ENCODE assay signal across 8 mouse cellular contexts in genomic region chr3:27338437-27338836, GRCm38 (mm10). TPM values are rescaled to one million over a fixed set of nuclear protein-coding genes. Genes with fewer than 3 reads are reported as not detected.
DNase-seq lines count a peak whose midpoint lies in the region; ATAC-seq lines count a peak whose summit lies in the region.

No protein-coding gene starts in this region.

- H3K4me2 ChIP-seq in heart, embryonic 12.5 days, result no peak overlapping the region
- H3K4me2 ChIP-seq in forebrain, embryonic 16.5 days (ENCODE audit: low read length), result no peak overlapping the region

- no peaks in the 10 kb centered on the region for H3K36me3 ChIP-seq in heart, embryonic 12.5 days
- H3K36me3 ChIP-seq in forebrain, embryonic 16.5 days (ENCODE audit: control insufficient read depth, insufficient read depth), result no peaks in the 10 kb centered on the region

- no peak overlapping the region for H3K9ac ChIP-seq in heart, embryonic 12.5 days
- H3K9ac ChIP-seq in forebrain, embryonic 16.5 days (replicated peaks; ENCODE audit: low read depth, low read length), result no peak overlapping the region

- 28% methylated on average over 6 of the region's 6 CpGs for WGBS in heart, embryonic 12.5 days
- WGBS in forebrain, embryonic 16.5 days, result 30% methylated on average over 6 of the region's 6 CpGs

- H3K27me3 ChIP-seq in heart, embryonic 12.5 days (replicated peaks), result no peaks in the 10 kb centered on the region; the same call in 1 of the 2 replicates
- no peaks in the 10 kb centered on the region for H3K27me3 ChIP-seq in forebrain, embryonic 16.5 days (replicated peaks; ENCODE audit: control insufficient read depth, insufficient read depth, low read length)

- no peaks in the 10 kb centered on the region for H3K4me1 ChIP-seq in heart, embryonic 12.5 days (replicated peaks)
- H3K4me1 ChIP-seq in forebrain, embryonic 16.5 days (replicated peaks; ENCODE audit: control insufficient read depth, insufficient read depth, low read length), result no peaks in the 10 kb centered on the region

- H3K4me3 ChIP-seq in heart, embryonic 12.5 days, result no peak overlapping the region
- H3K4me3 ChIP-seq in forebrain, embryonic 16.5 days (replicated peaks; ENCODE audit: low read length), result no peak overlapping the region

- no peaks in the 10 kb centered on the region for H3K9me3 ChIP-seq in heart, embryonic 12.5 days (replicated peaks)
- H3K9me3 ChIP-seq in forebrain, embryonic 16.5 days (ENCODE audit: control insufficient read depth, low read length), result no peaks in the 10 kb centered on the region

- no peak for ATAC-seq in heart, embryonic 12.5 days (ENCODE audit: insufficient number of reproducible peaks, low FRiP score)
- peak; percentile 87 for ATAC-seq in common myeloid progenitor, adult 5-6 weeks (replicated peaks; ENCODE audit: low read depth, poor library complexity, severe bottlenecking)
- peak; percentile 86 for ATAC-seq in inflammation-experienced regulatory T-cells, adult 6 months
- ATAC-seq in megakaryocyte-erythroid progenitor cell, adult 5-6 weeks (replicated peaks; ENCODE audit: low FRiP score, low TSS enrichment, poor library complexity, severe bottlenecking), result peak; percentile 68
- ATAC-seq in forebrain, embryonic 16.5 days, result no peak

- DNase-seq in heart, adult 8-10 months (ENCODE audit: low spot score), result peak; percentile 54
- DNase-seq in testis, postnatal 10 days (ENCODE audit: low spot score), result peak; percentile 68
- no peak for DNase-seq in testis, postnatal 14 days (ENCODE audit: low spot score)

- no peak overlapping the region for H3K27ac ChIP-seq in heart, embryonic 12.5 days (ENCODE audit: poor library complexity, severe bottlenecking)
- H3K27ac ChIP-seq in forebrain, embryonic 16.5 days (ENCODE audit: low read length), result no peak overlapping the region

RNA-seq across cellular contexts. Expression of gene Tnfsf10, which starts 21.6 kb away (rescaled TPM):
- 1 to 10 TPM; 7.8 to 9.9 (median 9.6) TPM for total RNA-seq in heart, adult 8-10 months (2022)
- polyA plus RNA-seq in heart, embryonic 12.5 days (2016; fragmentation: Nextera tagmentation; extraction: Ambion mirVana), result not detected in 2 replicates
- total RNA-seq in common myeloid progenitor, adult 5-6 weeks (2017), result 10.2 and 13.8 TPM in 2 replicates
- 10 to 100 TPM; 17.7 to 30.1 (median 22.4) TPM for polyA plus RNA-seq in inflammation-experienced regulatory T-cells, adult 6 months (2017; shearing (Covaris generic))
- total RNA-seq in megakaryocyte-erythroid progenitor cell, adult 5-6 weeks (2014; fragmentation: Nextera tagmentation), result 3.8 and 12.4 TPM in 2 replicates
- 0.70 and 4.2 TPM in 2 replicates for total RNA-seq in megakaryocyte-erythroid progenitor cell, adult 5-6 weeks (2017)
- polyA plus RNA-seq in forebrain, embryonic 16.5 days (2015; fragmentation: Nextera tagmentation; extraction: Ambion mirVana), result 0.04 and 0.12 TPM in 2 replicates

RNA-seq across cellular contexts. Expression of gene Ghsr, which starts 32.7 kb away (rescaled TPM):
- total RNA-seq in heart, adult 8-10 months (2022), result not detected
- not detected in 2 replicates for polyA plus RNA-seq in heart, embryonic 12.5 days (2016; fragmentation: Nextera tagmentation; extraction: Ambion mirVana)
- not detected in 2 replicates for total RNA-seq in common myeloid progenitor, adult 5-6 weeks (2017)
- polyA plus RNA-seq in inflammation-experienced regulatory T-cells, adult 6 months (2017; shearing (Covaris generic)), result not detected
- total RNA-seq in megakaryocyte-erythroid progenitor cell, adult 5-6 weeks (2014; fragmentation: Nextera tagmentation), result not detected in 2 replicates
- total RNA-seq in megakaryocyte-erythroid progenitor cell, adult 5-6 weeks (2017), result not detected in 2 replicates
- polyA plus RNA-seq in forebrain, embryonic 16.5 days (2015; fragmentation: Nextera tagmentation; extraction: Ambion mirVana), result 0.05 and 0.09 TPM in 2 replicates

Comparison
In these comparisons a context has a peak if more than half of its experiments do, and no peak if none do; other contexts are left out.
1. ATAC-seq: peak in common myeloid progenitor, adult 5-6 weeks (single experiment), inflammation-experienced regulatory T-cells, adult 6 months (single experiment) and megakaryocyte-erythroid progenitor cell, adult 5-6 weeks (single experiment); none in heart, embryonic 12.5 days (single experiment) and forebrain, embryonic 16.5 days (single experiment).